Mouse (Mus musculus) intestine, embryonic 15.5 days (tissue): Measurements from ENCODE around the gene Tmem14c. TPM values are rescaled to one million over a fixed set of nuclear protein-coding genes. Genes with fewer than 3 reads are reported as not detected.

Experiments used
- ATAC-seq: fragments of 200-750 bp; cut with Nextera tagmentation; 2 replicates; pipeline ENCODE4 v1.8.0; 2017; ENCODE audit warnings: moderate TSS enrichment, moderate library complexity
- H3K27ac ChIP-seq: fragments of 300-500 bp; sonication (generic); 2 replicates; pipeline ENCODE4 v1.5.1; 2015; ENCODE audit warnings: mild to moderate bottlenecking, inconsistent platforms
- H3K27me3 ChIP-seq: fragments of 300-500 bp; sonication (generic); replicated peaks from 2 replicates; pipeline ENCODE4 v1.6.1; 2015; ENCODE audit warnings: inconsistent platforms
- H3K36me3 ChIP-seq: fragments of 300-500 bp; sonication (generic); 2 replicates; pipeline ENCODE4 v1.6.1; 2015; ENCODE audit warnings: inconsistent platforms
- H3K4me1 ChIP-seq: fragments of 300-500 bp; sonication (generic); replicated peaks from 2 replicates; pipeline ENCODE4 v1.6.1; 2015; ENCODE audit warnings: inconsistent platforms
- H3K4me2 ChIP-seq: fragments of 300-500 bp; sonication (generic); replicated peaks from 2 replicates; pipeline ENCODE4 v1.6.1; 2015; ENCODE audit warnings: mild to moderate bottlenecking, inconsistent platforms
- H3K4me3 ChIP-seq: fragments of 300-500 bp; sonication (generic); replicated peaks from 2 replicates; pipeline ENCODE4 v1.5.1; 2015; ENCODE audit warnings: inconsistent platforms
- H3K9ac ChIP-seq: fragments of 300-500 bp; sonication (generic); 2 replicates; pipeline ENCODE4 v1.6.1; 2015; ENCODE audit warnings: inconsistent platforms
- H3K9me3 ChIP-seq: fragments of 300-500 bp; sonication (generic); 2 replicates; pipeline ENCODE4 v1.6.1; 2016; ENCODE audit warnings: inconsistent platforms
- WGBS: fragments of 180-500 bp; shearing (Covaris S2); methylation state at CpG from one replicate; pipeline ENCODE4 v1.1.7; 2015; 5-methylcytosine and 5-hydroxymethylcytosine counted together
- polyA plus RNA-seq: library from polyadenylated mRNA; unstranded; fragments of >200 nt; fragmentation: Nextera tagmentation; extraction: Ambion mirVana; gene quantifications from 2 replicates; pipeline ENCODE4 v1.2.1, GENCODE M21; 2015

The Tmem14c gene
- polyA plus RNA-seq = 272 and 297 TPM in 2 replicates

DNA sequence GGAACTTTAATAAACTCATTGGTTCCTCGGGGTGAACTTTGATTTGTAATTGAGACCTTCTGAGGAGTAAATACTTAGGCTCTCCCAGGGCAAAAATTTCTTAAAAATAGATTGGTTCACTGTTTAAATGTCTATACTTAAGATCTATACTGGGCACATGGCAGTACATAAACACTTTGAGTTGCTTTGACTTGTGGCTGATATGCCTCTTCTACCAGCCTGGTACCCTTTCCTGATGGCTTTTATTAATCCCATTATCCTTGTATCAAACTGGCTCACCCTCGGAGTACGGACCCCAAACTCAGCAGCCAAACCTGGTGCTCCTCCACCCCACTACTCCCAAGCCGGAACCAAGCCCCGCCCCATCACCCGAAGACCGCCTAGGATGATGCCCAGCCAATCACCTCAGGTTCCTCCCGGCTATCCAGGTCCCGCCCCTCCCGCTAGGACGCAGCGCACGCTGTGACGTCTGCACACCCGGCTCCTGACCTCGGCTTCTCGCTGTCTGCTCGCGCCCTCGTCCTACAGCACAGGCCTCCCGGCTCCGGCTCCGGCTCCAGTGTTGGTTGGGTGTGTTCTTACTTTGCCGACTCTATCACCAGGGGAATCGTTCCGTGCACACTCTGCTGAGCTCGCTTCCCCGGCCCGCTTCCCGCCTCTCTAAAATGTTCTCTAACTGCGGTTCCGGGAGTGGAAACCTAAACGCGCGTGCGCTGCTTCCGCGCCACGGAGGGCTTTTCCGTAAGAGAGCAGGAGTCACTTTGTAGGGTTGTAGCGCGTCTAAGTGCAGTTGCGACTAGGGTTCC lies at the start of gene Tmem14c:
Gene Tmem14c (plus strand): TSS at position 464 of the 806 bp plus-strand sequence.
- peaks cover 10% of the 10 kb centered on the region; the same call in 1 of the 2 replicates for H3K4me1 ChIP-seq
- H3K27me3 ChIP-seq = no peaks in the 10 kb centered on the region
- peak within 1 kb of the TSS; percentile 95 for H3K27ac ChIP-seq
- WGBS = under 1% methylated on average over 43 of the region's 43 CpGs
- peak within 1 kb of the TSS; percentile 74 for H3K4me3 ChIP-seq
- peak within 1 kb of the TSS; percentile 69 for H3K9ac ChIP-seq
- H3K4me2 ChIP-seq = peak within 1 kb of the TSS; percentile 70
- peak; percentile 99 for ATAC-seq
- peaks cover 11% of the 10 kb centered on the region for H3K36me3 ChIP-seq
- H3K9me3 ChIP-seq = no peaks in the 10 kb centered on the region

DNA sequence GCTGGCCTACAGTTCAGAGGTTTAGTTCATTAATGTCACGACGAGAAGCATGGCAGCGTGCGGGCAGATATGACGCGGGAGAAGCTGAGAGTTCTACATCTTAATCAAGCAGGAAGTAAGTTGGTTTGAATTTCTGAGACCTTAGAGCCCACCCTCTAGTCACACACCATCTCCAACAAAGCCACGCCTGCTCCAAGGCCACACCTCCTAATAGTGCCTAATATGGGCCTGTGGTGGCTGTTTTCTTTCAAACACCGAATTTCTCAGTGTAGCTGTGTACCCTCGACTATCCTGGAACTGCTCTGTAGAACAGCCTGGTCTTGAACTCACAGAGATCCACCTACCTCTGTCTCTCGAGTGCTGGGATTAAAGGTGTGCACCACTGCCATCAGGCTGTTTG lies 48.5 kb upstream of the Tmem14c start:
- no peaks in the 10 kb centered on the region for H3K4me1 ChIP-seq

DNA sequence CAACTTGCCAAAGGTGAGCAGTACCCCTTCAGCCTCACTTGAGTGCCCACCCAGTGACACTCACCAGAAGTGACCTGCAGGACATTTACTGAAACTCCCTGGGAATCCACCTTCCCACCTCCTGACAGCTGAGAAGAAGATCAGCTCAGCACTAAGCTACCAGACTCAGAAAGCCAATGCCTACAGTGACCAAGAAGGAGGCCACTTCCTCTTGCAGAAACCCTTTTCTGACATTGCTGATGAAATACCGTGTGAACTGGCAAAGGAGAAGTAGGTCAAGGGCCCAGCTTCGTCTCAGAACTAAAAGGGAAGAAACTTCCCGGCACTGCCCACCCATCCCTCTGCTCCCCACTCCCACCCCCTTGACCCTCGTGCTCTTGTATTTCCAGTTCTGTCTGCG lies 47.5 kb upstream of the Tmem14c start:
- Histone ChIP-seq H3K27me3 (no peaks in the 10 kb centered on the region), H3K9me3 (no peaks in the 10 kb centered on the region), H3K9ac (no peak overlapping the region), H3K4me1 (no peaks in the 10 kb centered on the region), H3K4me2 (no peak overlapping the region), H3K4me3 (no peak overlapping the region), H3K27ac (no peak overlapping the region), H3K36me3 (no peaks in the 10 kb centered on the region)
- WGBS = 57% methylated on average over 5 of the region's 5 CpGs
- ATAC-seq = no peak

More for the DNA sequence above, 48.5 kb upstream of the Tmem14c start:
- WGBS = 89% methylated on average over 10 of the region's 10 CpGs
- Histone ChIP-seq H3K27ac (no peak overlapping the region), H3K9me3 (no peaks in the 10 kb centered on the region), H3K27me3 (no peaks in the 10 kb centered on the region), H3K9ac (no peak overlapping the region), H3K4me2 (no peak overlapping the region), H3K36me3 (no peaks in the 10 kb centered on the region), H3K4me3 (no peak overlapping the region)
- no peak for ATAC-seq

DNA sequence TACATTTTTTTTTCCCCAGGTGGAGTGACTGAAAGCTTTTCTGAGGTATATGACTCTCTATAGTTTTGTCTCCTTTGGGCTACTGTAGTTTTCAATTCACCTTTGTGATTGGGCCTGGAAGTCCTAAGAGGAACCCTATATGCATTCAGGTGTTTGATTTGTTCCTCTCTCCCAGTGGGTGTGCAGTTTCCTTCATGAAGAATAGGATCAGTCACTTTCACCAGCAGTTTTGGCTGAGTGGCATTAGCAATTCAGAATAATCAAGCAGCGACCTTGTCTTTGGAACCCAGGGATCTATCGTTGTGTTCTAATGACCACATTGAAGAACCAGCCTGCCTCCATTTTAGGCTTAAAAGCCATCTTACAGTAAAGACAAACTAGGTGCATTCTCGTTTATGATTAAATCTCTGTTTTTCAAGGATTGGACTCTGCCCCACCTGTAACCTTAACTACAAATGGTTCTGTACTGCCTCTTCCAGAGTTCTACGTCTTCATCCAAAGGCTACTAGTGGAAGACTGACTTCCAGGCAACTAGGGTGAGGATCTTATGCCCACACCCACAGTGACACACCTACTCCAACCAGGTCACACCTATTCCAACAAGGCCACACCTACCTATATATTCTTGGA lies 46.2 kb upstream of the Tmem14c start:
- no peaks in the 10 kb centered on the region for H3K36me3 ChIP-seq

DNA sequence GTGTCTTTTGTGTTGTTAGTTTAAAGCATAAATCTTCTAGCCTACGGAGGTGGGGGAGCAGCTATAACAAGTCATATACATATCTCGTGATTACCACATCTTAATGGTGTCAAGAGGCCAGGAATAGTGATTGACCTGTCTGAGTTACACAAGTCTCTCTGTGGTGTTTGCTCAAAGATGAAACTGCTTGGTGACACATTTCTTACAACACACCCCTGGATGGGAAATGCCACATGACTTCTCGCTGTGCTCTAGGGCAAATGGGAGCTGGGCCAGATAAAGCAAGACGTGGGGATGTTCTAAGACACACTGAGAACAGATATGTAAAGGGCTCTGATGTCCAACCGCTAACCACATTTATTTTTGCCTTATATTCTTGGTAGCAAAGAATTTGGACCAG lies 44.8 kb upstream of the Tmem14c start:
- Histone ChIP-seq H3K4me3 (no peak overlapping the region), H3K36me3 (no peaks in the 10 kb centered on the region), H3K4me2 (no peak overlapping the region), H3K9me3 (no peaks in the 10 kb centered on the region), H3K27ac (no peak overlapping the region), H3K27me3 (no peaks in the 10 kb centered on the region), H3K9ac (no peak overlapping the region), H3K4me1 (no peaks in the 10 kb centered on the region)
- no peak for ATAC-seq
- WGBS = 83% methylated on average over 5 of the region's 5 CpGs

More for the DNA sequence above, 46.2 kb upstream of the Tmem14c start:
- no peak overlapping the region for H3K27ac ChIP-seq
- WGBS = 89% methylated on average over 4 of the region's 4 CpGs
- no peaks in the 10 kb centered on the region for H3K4me1 ChIP-seq
- H3K9me3 ChIP-seq = no peaks in the 10 kb centered on the region
- no peak for ATAC-seq
- H3K4me2 ChIP-seq = no peak overlapping the region
- H3K9ac ChIP-seq = no peak overlapping the region
- no peak overlapping the region for H3K4me3 ChIP-seq
- H3K27me3 ChIP-seq = no peaks in the 10 kb centered on the region

DNA sequence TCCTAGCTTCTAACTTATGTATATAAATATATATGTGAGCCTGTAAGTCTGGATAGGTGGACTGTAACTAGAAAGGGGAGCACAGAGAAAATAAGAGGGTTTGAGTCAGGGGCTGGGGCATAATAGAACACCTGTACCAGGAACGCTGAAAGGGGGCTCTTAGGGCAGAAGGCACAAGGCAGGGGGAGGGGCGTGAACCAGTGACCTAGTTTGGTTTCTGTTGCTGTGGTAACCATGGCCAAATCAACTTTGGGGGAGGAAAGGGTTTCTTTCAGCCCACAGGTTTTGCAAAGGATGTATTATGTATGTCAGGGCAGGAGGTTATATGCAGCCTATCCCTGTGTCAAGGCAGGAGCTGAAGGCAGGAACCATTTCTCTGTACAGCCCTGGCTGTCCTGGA lies 44.3 kb upstream of the Tmem14c start:
- H3K27me3 ChIP-seq = no peaks in the 10 kb centered on the region
- H3K9me3 ChIP-seq = no peaks in the 10 kb centered on the region
- 71% methylated on average over 2 of the region's 2 CpGs for WGBS
- no peaks in the 10 kb centered on the region for H3K4me1 ChIP-seq
- ATAC-seq = no peak
- no peaks in the 10 kb centered on the region for H3K36me3 ChIP-seq
- H3K9ac ChIP-seq = no peak overlapping the region
- no peak overlapping the region for H3K4me3 ChIP-seq
- no peak overlapping the region for H3K4me2 ChIP-seq
- H3K27ac ChIP-seq = no peak overlapping the region

DNA sequence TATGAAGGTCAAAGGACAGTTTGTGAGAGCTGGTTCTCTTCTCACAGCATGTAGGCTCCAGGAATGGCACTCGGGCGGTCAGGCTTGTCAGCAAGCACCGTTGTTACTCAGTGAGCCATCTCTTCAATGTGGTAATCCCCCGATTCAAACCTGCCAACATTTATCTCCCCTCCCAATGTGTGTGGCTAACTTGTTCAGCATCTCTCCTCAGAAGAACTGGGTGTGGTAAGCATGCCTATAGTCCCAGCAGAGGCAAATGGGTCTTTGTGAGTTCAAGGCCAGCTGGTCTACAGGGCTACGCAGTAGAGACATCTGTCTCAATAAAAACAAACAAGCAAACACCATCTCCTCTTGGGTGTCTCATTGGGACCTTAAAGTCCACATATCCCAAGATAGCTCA lies 43.1 kb upstream of the Tmem14c start:
- WGBS = 93% methylated on average over 5 of the region's 5 CpGs
- no peak overlapping the region for H3K4me3 ChIP-seq
- no peak for ATAC-seq

DNA sequence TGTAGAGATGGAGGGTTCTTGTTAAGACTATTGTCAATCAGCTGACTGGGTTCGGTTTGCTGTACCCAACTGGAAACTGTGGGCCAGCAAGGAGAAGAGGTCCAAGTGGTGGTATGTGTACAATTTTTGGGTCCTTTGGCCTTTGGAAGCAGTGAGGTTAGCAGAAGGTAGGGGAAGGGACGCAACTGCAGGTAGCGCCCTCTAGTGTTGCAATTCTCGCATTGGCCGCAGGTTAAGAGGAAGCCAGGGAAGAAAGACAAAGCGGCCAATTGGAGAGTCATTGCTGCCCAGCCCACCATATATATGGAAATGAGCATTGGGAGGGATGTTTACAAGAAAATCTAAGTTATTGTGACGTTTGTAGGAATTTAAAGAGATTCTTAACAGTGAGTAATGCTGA lies 38.5 kb upstream of the Tmem14c start:
- WGBS = 19% methylated on average over 7 of the region's 7 CpGs
- Histone ChIP-seq H3K27ac (no peak overlapping the region), H3K9me3 (no peaks in the 10 kb centered on the region), H3K4me2 (no peak overlapping the region), H3K27me3 (no peaks in the 10 kb centered on the region), H3K4me1 (no peaks in the 10 kb centered on the region), H3K9ac (no peak overlapping the region), H3K36me3 (no peaks in the 10 kb centered on the region), H3K4me3 (no peak overlapping the region)
- ATAC-seq = no peak

More for the DNA sequence above, 43.1 kb upstream of the Tmem14c start:
- H3K4me1 ChIP-seq = no peaks in the 10 kb centered on the region
- no peak overlapping the region for H3K9ac ChIP-seq
- no peaks in the 10 kb centered on the region for H3K27me3 ChIP-seq
- no peak overlapping the region for H3K4me2 ChIP-seq
- no peak overlapping the region for H3K27ac ChIP-seq
- H3K9me3 ChIP-seq = no peaks in the 10 kb centered on the region
- no peaks in the 10 kb centered on the region for H3K36me3 ChIP-seq

DNA sequence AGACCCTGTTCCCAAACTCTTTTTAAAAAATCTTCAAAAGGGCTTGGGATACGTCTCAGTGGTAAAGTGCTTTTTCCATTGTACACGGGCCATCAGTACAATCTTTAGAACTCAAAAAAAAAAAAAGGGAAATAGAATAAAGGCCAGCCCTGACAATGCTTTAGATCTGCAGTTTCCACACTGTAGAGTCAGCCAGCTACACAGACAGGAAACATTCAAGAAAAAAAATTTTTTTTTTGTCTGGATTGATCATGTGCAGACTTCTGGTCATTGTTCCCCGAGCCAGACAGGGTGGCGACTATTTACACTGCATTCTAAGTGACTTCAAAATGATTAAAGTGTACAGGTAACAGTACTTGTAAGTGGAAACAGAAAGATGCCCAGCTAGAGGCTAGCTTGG lies 37.4 kb upstream of the Tmem14c start:
- Histone ChIP-seq H3K9me3 (no peaks in the 10 kb centered on the region), H3K4me3 (no peak overlapping the region), H3K27me3 (no peaks in the 10 kb centered on the region), H3K36me3 (no peaks in the 10 kb centered on the region), H3K27ac (no peak overlapping the region), H3K4me1 (no peaks in the 10 kb centered on the region), H3K4me2 (no peak overlapping the region), H3K9ac (no peak overlapping the region)
- WGBS = 54% methylated on average over 4 of the region's 4 CpGs
- ATAC-seq = no peak

DNA sequence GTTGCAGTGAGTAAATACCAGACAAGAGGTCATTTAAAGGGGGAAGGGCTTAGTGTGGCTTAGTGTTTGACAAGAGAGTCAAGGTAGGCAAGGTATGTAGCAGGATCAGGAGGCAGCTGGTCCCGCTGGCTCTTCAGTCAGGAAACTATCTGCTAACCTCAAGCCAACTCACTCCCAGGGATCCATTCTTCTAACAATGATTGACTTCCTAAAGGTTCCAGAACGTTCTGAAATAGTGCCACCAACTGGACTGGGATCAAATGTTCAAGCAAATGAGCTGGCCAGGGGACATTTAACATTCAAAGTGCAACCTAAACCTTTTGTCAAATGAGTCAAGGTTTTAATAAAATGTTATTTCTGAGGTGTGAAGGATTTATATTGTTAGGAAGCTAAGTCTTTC lies 36.8 kb upstream of the Tmem14c start:
- Histone ChIP-seq H3K27me3 (no peaks in the 10 kb centered on the region), H3K4me3 (no peak overlapping the region), H3K36me3 (no peaks in the 10 kb centered on the region), H3K4me2 (no peak overlapping the region), H3K4me1 (no peaks in the 10 kb centered on the region), H3K9ac (no peak overlapping the region), H3K27ac (no peak overlapping the region), H3K9me3 (no peaks in the 10 kb centered on the region)
- ATAC-seq = no peak
- 48% methylated on average over 2 of the region's 2 CpGs for WGBS

DNA sequence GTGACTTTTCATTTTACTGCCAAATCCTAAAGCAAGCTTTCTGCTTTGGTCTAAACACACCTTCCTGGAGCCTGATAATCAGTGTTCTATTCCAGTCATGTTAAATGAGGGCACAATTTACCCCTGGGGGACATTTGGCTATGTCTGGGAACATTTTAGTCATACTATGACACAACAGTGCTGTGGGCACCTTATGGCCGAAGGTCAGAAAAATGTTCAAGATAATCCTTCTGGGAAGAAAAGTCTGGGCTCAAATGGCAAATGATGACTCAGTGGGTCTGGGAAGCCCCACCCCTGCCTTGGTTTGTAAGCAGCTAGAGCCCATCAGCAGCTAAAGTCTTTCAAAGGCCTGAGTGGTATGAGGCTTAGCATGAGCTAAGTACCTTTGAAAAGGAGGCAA lies 33.3 kb upstream of the Tmem14c start:
- Histone ChIP-seq H3K4me3 (no peak overlapping the region), H3K36me3 (no peaks in the 10 kb centered on the region), H3K27me3 (no peaks in the 10 kb centered on the region), H3K4me2 (no peak overlapping the region), H3K9ac (no peak overlapping the region), H3K27ac (no peak overlapping the region), H3K4me1 (no peaks in the 10 kb centered on the region), H3K9me3 (no peaks in the 10 kb centered on the region)
- WGBS = 89% methylated on average over 1 of the region's 1 CpGs
- ATAC-seq = no peak

DNA sequence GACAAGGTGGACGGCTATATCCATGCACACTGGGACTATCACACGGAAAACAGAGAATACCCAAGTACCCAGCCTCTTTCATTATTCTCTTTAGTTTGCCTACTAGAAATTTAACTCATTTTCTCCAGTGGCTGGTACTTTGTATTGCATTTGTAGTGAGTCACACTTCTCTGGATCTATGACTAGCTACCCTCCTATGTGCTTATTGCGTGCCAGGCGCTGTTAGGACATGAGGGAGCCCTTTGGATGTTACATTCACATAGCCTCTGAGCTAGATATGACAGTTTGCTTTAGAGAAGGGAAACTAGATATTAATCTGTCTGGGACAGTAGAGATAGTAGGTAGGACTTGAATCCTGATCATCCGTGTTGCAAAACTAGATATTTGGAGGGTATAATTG lies 30.0 kb upstream of the Tmem14c start:
- H3K27me3 ChIP-seq = no peaks in the 10 kb centered on the region
- H3K9me3 ChIP-seq = no peaks in the 10 kb centered on the region
- no peaks in the 10 kb centered on the region for H3K36me3 ChIP-seq
- 90% methylated on average over 5 of the region's 5 CpGs for WGBS
- no peak overlapping the region for H3K9ac ChIP-seq
- no peak overlapping the region for H3K4me2 ChIP-seq
- H3K4me3 ChIP-seq = no peak overlapping the region
- no peak overlapping the region for H3K27ac ChIP-seq
- no peaks in the 10 kb centered on the region for H3K4me1 ChIP-seq
- no peak for ATAC-seq
